Mouse (Mus musculus) regulatory T cell (primary cell): ENCODE measurements around the gene Cuedc1.

Experiments used
- in situ Hi-C: fragments of 300-600 bp; cut with MboI, MseI; formaldehyde crosslinking; loops from one replicate; pipeline ENCODE4 v1.15.1; 2025; ENCODE audit warnings: high pct_unique_total_duplicates

Gene Cuedc1

GRCm38 (mm10) chr11:88202077-88202476 lies 104.2 kb downstream of the Cuedc1 start:
- in situ Hi-C loops, result loop anchor here (5.0 kb wide), 1 partner anchor 140 kb away; no protein-coding TSS in a partner anchor

- in situ Hi-C loops, result loop anchor here (5.0 kb wide), 1 partner anchor 142 kb away; no protein-coding TSS in a partner anchor
Measured at GRCm38 (mm10) chr11:88203712-88204532, 106.1 kb downstream of the Cuedc1 start, which contains the start of gene Mrps23. Mrps23 (plus strand) TSS chr11:88204388.

- in situ Hi-C loops, result loop anchor here (5.0 kb wide), 2 partner anchors 142 to 237 kb away; no protein-coding TSS in a partner anchor
Measured at GRCm38 (mm10) chr11:88204593-88205368, 106.9 kb downstream of the Cuedc1 start.

GRCm38 (mm10) chr11:88206576-88206975 lies 108.7 kb downstream of the Cuedc1 start:
- in situ Hi-C loops, result loop anchor here (5.0 kb wide), 1 partner anchor 239 kb away; no protein-coding TSS in a partner anchor

- in situ Hi-C loops, result loop anchor here (5.0 kb wide), 1 partner anchor 240 kb away; no protein-coding TSS in a partner anchor
Measured at GRCm38 (mm10) chr11:88207697-88208096, 109.8 kb downstream of the Cuedc1 start.

GRCm38 (mm10) chr11:88211824-88212582 lies 114.1 kb downstream of the Cuedc1 start:
- in situ Hi-C loops, result no loop called here

GRCm38 (mm10) chr11:88213757-88214156 lies 115.9 kb downstream of the Cuedc1 start:
- in situ Hi-C loops, result no loop called here

GRCm38 (mm10) chr11:88214881-88215831 lies 117.3 kb downstream of the Cuedc1 start:
- in situ Hi-C loops, result no loop called here

GRCm38 (mm10) chr11:88216231-88216685 lies 118.4 kb downstream of the Cuedc1 start:
- in situ Hi-C loops, result no loop called here

GRCm38 (mm10) chr11:88218155-88218554 lies 120.3 kb downstream of the Cuedc1 start:
- in situ Hi-C loops, result no loop called here

GRCm38 (mm10) chr11:88218586-88218985 lies 120.7 kb downstream of the Cuedc1 start:
- in situ Hi-C loops, result no loop called here

GRCm38 (mm10) chr11:88221929-88222475 lies 124.1 kb downstream of the Cuedc1 start:
- in situ Hi-C loops, result no loop called here

GRCm38 (mm10) chr11:88227001-88227957 lies 129.4 kb downstream of the Cuedc1 start:
- in situ Hi-C loops, result no loop called here

GRCm38 (mm10) chr11:88231213-88231790 lies 133.4 kb downstream of the Cuedc1 start:
- in situ Hi-C loops, result no loop called here

GRCm38 (mm10) chr11:88233528-88234427 lies 135.9 kb downstream of the Cuedc1 start:
- in situ Hi-C loops, result no loop called here

- in situ Hi-C loops, result no loop called here
Measured at GRCm38 (mm10) chr11:88234789-88235188, 136.9 kb downstream of the Cuedc1 start.
